Mouse (Mus musculus) heart, embryonic 13.5 days (tissue): Measurements from ENCODE around the gene Tmeff1. TPM values are rescaled to one million over a fixed set of nuclear protein-coding genes. Genes with fewer than 3 reads are reported as not detected.

ENCODE experiments used
- ATAC-seq: fragments of 200-750 bp; cut with Nextera tagmentation; 2 replicates; pipeline ENCODE4 v1.8.0; 2017; ENCODE audit warnings: moderate TSS enrichment; ENCODE audit not compliant: insufficient number of reproducible peaks, low FRiP score, low TSS enrichment; ENCODE audit errors: extremely low read depth
- H3K27ac ChIP-seq: fragments of 300-500 bp; sonication (generic); replicated peaks from 2 replicates; pipeline ENCODE4 v1.5.1; 2015; ENCODE audit warnings: moderate library complexity, mild to moderate bottlenecking, inconsistent platforms
- H3K27me3 ChIP-seq: fragments of 300-500 bp; sonication (generic); replicated peaks from 2 replicates; pipeline ENCODE4 v1.6.1; 2015; ENCODE audit warnings: mild to moderate bottlenecking, inconsistent platforms
- H3K36me3 ChIP-seq: fragments of 300-500 bp; sonication (generic); 2 replicates; pipeline ENCODE4 v1.6.1; 2015; ENCODE audit warnings: mild to moderate bottlenecking, inconsistent platforms
- H3K4me1 ChIP-seq: fragments of 300-500 bp; sonication (generic); 2 replicates; pipeline ENCODE4 v1.6.1; 2015; ENCODE audit warnings: inconsistent platforms
- H3K4me2 ChIP-seq: fragments of 300-500 bp; sonication (generic); 2 replicates; pipeline ENCODE4 v1.6.1; 2015; ENCODE audit warnings: inconsistent platforms, mild to moderate bottlenecking, moderate library complexity
- H3K4me3 ChIP-seq: fragments of 300-500 bp; sonication (generic); 2 replicates; pipeline ENCODE4 v1.5.1; 2015; ENCODE audit warnings: moderate library complexity, mild to moderate bottlenecking, inconsistent platforms
- H3K9ac ChIP-seq: fragments of 300-500 bp; sonication (generic); 2 replicates; pipeline ENCODE4 v1.6.1; 2015; ENCODE audit warnings: inconsistent platforms, mild to moderate bottlenecking, moderate library complexity
- H3K9me3 ChIP-seq: fragments of 300-500 bp; sonication (generic); 2 replicates; pipeline ENCODE4 v1.6.1; 2016; ENCODE audit warnings: inconsistent platforms
- WGBS: fragments of 180-500 bp; shearing (Covaris S2); methylation state at CpG from one replicate; pipeline ENCODE4 v1.1.7; 2015; ENCODE audit warnings: mixed read lengths; 5-methylcytosine and 5-hydroxymethylcytosine counted together
- polyA plus RNA-seq: library from polyadenylated mRNA; unstranded; fragments of >200 nt; fragmentation: Nextera tagmentation; extraction: Ambion mirVana; gene quantifications from 2 replicates; pipeline ENCODE4 v1.2.1, GENCODE M21; 2015

The Tmeff1 gene
- polyA plus RNA-seq, 1 experiment from 2014 or later = 30.7 TPM

DNA sequence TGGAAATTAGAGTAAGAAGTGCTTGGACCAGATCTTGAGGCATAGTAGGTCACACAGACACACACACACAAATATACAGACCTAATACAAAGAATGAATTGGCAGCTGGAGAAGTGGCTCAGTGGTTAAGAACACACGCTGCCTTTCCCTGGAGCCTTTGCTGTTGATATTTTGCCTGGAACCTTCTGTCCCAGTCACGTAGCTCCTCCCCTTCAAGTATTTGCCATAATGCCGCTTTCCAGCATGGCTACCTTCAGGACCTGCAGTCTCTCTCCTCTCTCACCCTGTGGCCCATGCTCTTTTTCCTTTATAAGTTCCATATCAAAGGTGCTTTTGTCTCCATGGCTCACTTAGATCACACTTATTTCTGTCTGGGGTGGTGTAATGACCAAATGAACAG lies 6.4 kb downstream of the Tmeff1 start:
- H3K36me3 ChIP-seq = peaks cover 3% of the 10 kb centered on the region; the same call in 1 of the 2 replicates
- no peaks in the 10 kb centered on the region for H3K27me3 ChIP-seq
- WGBS = 86% methylated on average over 3 of the region's 3 CpGs
- H3K4me1 ChIP-seq = peaks cover 17% of the 10 kb centered on the region
- 0 out of 2 replicates have a peak, but pooled peaks cover 6% of the 10 kb centered on the region for H3K9me3 ChIP-seq
- H3K9ac ChIP-seq = no peak overlapping the region
- no peak overlapping the region for H3K4me2 ChIP-seq
- no peak for ATAC-seq
- no peak overlapping the region for H3K4me3 ChIP-seq
- H3K27ac ChIP-seq = no peak overlapping the region

DNA sequence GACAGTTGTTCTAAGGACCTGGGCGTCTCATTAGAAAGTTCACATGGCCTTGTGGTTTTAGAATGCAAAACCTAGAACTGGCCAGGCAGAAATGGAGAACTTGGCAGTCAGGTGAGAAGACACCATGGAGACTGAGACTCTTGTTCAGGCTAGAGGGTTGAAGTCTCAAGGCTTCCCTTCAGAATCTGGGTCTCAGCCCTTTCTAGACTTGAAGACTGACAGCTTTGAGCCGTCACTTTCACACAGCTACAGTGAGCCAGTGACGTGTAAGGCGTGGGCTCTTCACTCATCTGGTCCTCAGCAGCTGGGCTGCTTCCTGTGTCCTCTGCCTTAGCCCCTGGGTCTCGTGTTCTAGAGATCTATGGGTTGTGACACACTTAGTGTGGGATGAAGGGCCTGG lies 7.4 kb downstream of the Tmeff1 start:
- peaks cover 3% of the 10 kb centered on the region; the same call in 1 of the 2 replicates for H3K36me3 ChIP-seq
- 0 out of 2 replicates have a peak, but pooled peaks cover 6% of the 10 kb centered on the region for H3K9me3 ChIP-seq
- H3K27ac ChIP-seq = no peak overlapping the region
- H3K9ac ChIP-seq = no peak overlapping the region
- no peak overlapping the region for H3K4me3 ChIP-seq
- H3K4me1 ChIP-seq = peaks cover 17% of the 10 kb centered on the region
- no peak overlapping the region for H3K4me2 ChIP-seq
- no peak for ATAC-seq
- no peaks in the 10 kb centered on the region for H3K27me3 ChIP-seq
- WGBS = 34% methylated on average over 5 of the region's 5 CpGs

DNA sequence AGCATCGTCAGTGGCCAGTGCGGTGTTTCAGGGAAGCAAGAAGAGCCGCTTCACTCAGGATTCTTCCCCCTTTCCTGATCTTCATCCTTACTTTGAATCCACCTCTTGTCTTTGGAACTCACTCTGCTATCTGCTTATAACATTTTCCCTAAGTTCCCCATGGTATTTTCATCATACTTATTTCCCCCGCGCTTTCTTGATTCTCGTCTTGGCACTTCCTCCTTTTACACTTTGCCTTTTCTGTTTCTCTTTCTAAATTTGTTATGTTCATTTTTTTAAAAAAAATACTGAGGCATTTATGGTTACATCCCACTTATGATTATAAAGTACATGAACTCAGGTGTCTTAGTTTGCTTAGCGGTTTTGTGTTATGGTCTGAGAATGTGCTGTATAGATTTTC lies 7.9 kb downstream of the Tmeff1 start:
- Histone ChIP-seq H3K27ac (no peak overlapping the region), H3K36me3 (no peaks in the 10 kb centered on the region), H3K9me3 (0 out of 2 replicates have a peak, but pooled peaks cover under 1% of the 10 kb centered on the region), H3K4me1 (peaks cover 20% of the 10 kb centered on the region), H3K27me3 (no peaks in the 10 kb centered on the region), H3K4me3 (no peak overlapping the region), H3K9ac (no peak overlapping the region), H3K4me2 (no peak overlapping the region)
- no peak for ATAC-seq
- WGBS = 90% methylated on average over 7 of the region's 7 CpGs

DNA sequence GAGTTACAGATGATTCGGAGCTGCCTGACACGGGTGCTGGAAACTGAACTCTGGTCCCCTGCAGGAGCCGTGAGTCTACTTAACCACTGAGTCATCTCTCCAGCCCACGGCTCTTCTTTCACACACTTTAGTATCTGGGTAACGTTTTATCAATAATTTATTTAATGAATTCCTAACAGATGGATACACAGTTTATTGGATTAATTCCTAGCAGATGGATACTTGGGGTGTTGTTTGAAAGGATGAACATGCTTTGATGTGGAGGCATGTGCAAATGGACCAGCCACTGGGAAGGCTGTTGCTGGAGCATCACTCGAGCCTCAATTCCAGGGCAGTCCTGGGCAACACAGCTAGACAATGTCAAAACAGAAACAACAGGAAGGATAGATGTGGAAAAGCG lies 11.1 kb downstream of the Tmeff1 start:
- WGBS = 89% methylated on average over 7 of the region's 7 CpGs
- no peaks in the 10 kb centered on the region for H3K9me3 ChIP-seq
- no peak overlapping the region for H3K27ac ChIP-seq
- no peak overlapping the region for H3K9ac ChIP-seq
- peaks cover 18% of the 10 kb centered on the region for H3K4me1 ChIP-seq
- no peaks in the 10 kb centered on the region for H3K36me3 ChIP-seq
- no peak overlapping the region for H3K4me3 ChIP-seq
- no peak overlapping the region for H3K4me2 ChIP-seq
- no peaks in the 10 kb centered on the region for H3K27me3 ChIP-seq
- no peak for ATAC-seq

DNA sequence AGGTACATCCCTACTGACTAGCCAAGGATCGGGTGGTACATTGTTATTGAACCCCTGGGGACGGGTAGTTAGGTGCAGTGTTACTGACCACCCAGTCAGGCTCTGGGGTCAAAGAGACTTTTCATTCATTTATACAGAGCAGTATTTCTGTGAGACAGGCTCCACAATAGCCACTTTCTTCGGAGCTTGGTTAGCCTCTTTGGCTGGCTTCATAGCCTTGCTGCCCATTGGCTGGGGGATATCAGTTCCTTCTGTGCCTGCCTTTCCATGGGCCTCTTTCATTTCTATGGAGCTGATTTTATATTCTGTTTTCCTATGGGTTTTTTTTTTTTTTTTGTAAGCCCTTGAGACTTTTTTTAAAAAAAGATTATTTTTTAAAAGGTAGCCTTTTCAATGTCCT lies 20.7 kb downstream of the Tmeff1 start:
- no peak overlapping the region for H3K9ac ChIP-seq
- no peaks in the 10 kb centered on the region for H3K27me3 ChIP-seq
- H3K36me3 ChIP-seq = peaks cover 41% of the 10 kb centered on the region
- 0 out of 2 replicates have a peak, but pooled peaks cover 3% of the 10 kb centered on the region for H3K4me1 ChIP-seq
- H3K4me2 ChIP-seq = no peak overlapping the region
- no peak overlapping the region for H3K4me3 ChIP-seq
- H3K9me3 ChIP-seq = no peaks in the 10 kb centered on the region
- no peak overlapping the region for H3K27ac ChIP-seq
- ATAC-seq = no peak
- WGBS = 78% methylated on average over 3 of the region's 3 CpGs

DNA sequence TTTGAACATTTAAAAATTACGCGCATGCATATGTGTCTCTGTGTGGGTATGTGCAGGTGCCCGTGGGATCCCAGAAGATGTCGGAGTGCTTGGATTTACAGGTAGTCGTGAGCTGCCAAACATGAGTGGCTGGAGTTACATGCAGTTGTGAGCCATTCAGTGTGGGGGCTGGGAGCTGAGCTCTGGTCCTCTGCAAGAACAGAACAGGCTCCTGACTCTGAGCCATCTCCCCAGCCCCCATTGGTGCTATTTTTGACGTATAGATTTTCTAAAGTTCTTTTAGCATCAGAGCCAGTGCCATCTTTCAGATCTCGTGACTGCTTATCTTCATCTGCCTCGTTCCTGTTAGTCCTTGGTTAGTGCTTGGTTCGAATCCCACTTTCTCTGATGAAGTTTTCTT lies 24.5 kb downstream of the Tmeff1 start:
- no peak for ATAC-seq

DNA sequence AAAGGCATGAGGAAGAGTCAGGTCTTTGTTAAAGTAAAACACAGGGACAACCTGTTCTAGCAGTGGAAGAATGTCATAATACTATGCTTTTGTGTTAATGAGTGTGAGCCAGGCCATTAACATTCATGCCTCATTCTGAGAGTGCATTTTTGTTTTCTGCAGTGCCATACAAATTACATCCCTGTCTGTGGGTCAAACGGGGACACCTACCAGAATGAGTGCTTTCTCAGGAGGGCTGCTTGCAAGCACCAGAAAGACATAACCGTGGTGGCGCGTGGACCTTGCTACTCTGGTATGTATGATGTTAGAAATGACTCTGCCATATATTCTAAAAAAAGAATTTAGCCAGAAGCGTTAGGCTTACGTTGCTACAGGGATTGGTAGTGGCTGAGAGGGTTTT lies 25.3 kb downstream of the Tmeff1 start:
- no peak for ATAC-seq
- H3K27ac ChIP-seq = no peak overlapping the region
- no peak overlapping the region for H3K9ac ChIP-seq
- H3K4me3 ChIP-seq = no peak overlapping the region
- WGBS = 62% methylated on average over 6 of the region's 6 CpGs
- no peaks in the 10 kb centered on the region for H3K27me3 ChIP-seq
- 0 out of 2 replicates have a peak, but pooled peaks cover 7% of the 10 kb centered on the region for H3K4me1 ChIP-seq
- H3K4me2 ChIP-seq = no peak overlapping the region
- no peaks in the 10 kb centered on the region for H3K9me3 ChIP-seq
- H3K36me3 ChIP-seq = peaks cover 56% of the 10 kb centered on the region

More for the DNA sequence above, 24.5 kb downstream of the Tmeff1 start:
- Histone ChIP-seq H3K4me1 (0 out of 2 replicates have a peak, but pooled peaks cover 7% of the 10 kb centered on the region), H3K27me3 (no peaks in the 10 kb centered on the region), H3K4me2 (no peak overlapping the region), H3K9ac (no peak overlapping the region), H3K9me3 (no peaks in the 10 kb centered on the region), H3K36me3 (peaks cover 59% of the 10 kb centered on the region), H3K27ac (no peak overlapping the region), H3K4me3 (no peak overlapping the region)
- 75% methylated on average over 9 of the region's 9 CpGs for WGBS

DNA sequence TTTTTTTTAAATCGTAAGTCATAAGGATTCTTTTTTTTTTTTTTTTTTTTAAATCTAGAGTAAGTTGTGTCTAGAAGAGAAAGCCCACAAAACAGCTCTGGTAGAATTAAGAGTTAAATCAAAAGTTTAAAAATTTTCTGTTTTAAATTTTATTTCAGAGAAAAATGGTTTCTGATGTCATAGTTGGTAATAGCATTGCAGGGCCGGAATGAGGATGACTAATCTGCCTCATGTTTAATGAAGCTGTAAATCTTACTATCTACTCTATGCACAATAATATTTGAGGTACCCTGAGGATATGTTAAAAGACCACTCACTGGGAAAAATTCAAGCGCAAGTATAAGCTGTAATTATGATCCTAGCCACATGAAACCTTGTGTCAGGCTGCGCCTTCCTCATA lies 30.5 kb downstream of the Tmeff1 start:
- H3K27me3 ChIP-seq = no peaks in the 10 kb centered on the region
- ATAC-seq = no peak
- no peak overlapping the region for H3K4me3 ChIP-seq
- H3K9me3 ChIP-seq = no peaks in the 10 kb centered on the region
- no peak overlapping the region for H3K4me2 ChIP-seq
- H3K4me1 ChIP-seq = peaks cover 12% of the 10 kb centered on the region
- H3K27ac ChIP-seq = no peak overlapping the region
- 91% methylated on average over 4 of the region's 4 CpGs for WGBS
- H3K36me3 ChIP-seq = peaks cover 44% of the 10 kb centered on the region
- no peak overlapping the region for H3K9ac ChIP-seq

DNA sequence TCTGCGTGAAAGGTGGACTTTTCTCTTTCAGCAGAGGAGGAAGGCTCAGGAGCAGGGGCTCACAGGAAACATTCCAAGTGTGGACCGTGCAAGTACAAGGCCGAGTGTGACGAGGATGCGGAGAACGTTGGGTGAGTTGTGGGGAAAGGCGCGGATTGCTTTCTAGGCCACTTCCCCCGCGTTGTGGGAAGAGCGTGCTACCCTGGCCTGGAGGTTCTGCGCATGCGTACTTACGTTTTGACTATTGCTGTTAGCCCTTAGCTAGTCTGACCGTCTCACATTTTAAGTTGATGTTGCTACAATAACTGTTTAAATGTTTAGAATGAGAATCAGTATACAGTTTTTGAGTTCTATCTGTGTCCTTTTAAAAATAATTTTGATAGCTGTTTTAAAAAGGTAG lies 32.2 kb downstream of the Tmeff1 start:
- Histone ChIP-seq H3K4me2 (no peak overlapping the region), H3K4me1 (peaks cover 12% of the 10 kb centered on the region), H3K9ac (no peak overlapping the region), H3K27ac (no peak overlapping the region), H3K36me3 (peaks cover 42% of the 10 kb centered on the region), H3K9me3 (no peaks in the 10 kb centered on the region), H3K27me3 (no peaks in the 10 kb centered on the region), H3K4me3 (no peak overlapping the region)
- 95% methylated on average over 15 of the region's 15 CpGs for WGBS
- ATAC-seq = no peak

DNA sequence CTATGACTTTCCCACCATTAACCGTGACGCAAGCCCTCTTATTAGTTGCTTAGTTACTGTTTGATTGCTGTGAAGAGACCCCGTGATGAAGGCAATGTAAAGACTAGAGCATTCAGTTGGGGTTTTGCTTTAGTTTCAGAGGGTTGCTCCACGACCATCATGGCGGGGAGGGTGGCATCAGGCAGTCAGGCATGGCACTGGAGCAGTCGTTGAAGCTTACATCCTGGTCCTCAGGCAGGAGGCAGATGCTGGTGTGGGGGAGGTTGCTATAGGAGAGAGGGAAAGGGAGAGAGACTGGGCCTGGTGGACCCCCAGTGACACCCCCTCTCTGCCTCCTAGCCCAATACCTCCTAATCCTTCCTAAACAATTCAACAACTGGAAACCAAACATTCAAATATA lies 35.1 kb downstream of the Tmeff1 start:
- Histone ChIP-seq H3K4me2 (no peak overlapping the region), H3K4me3 (no peak overlapping the region), H3K36me3 (peaks cover 41% of the 10 kb centered on the region), H3K9ac (no peak overlapping the region), H3K9me3 (no peaks in the 10 kb centered on the region), H3K27me3 (no peaks in the 10 kb centered on the region), H3K4me1 (peaks cover 8% of the 10 kb centered on the region), H3K27ac (no peak overlapping the region)
- WGBS = 82% methylated on average over 6 of the region's 6 CpGs
- no peak for ATAC-seq

DNA sequence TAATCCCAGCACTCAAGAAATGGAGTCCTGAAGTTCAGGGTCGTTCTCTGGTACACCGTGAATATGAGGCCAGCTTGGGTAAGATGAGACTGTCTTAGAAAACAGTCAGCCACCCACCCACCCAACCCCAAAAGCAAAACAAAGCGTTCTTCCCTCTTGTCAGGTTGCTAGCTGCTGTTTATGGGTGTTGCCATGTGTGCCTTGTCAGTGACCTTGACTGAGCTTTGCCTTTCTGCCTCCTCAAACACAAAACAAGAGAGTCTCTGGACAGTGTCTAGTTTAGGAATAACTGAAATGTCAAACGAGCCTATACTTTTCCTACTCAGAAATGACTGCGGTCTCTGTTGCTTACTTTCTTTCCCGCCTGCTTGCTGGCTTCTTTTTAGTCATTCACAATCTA lies 37.3 kb downstream of the Tmeff1 start:
- Histone ChIP-seq H3K9me3 (no peaks in the 10 kb centered on the region), H3K36me3 (peaks cover 52% of the 10 kb centered on the region), H3K4me2 (no peak overlapping the region), H3K4me3 (no peak overlapping the region), H3K27ac (no peak overlapping the region), H3K27me3 (no peaks in the 10 kb centered on the region), H3K4me1 (no peaks in the 10 kb centered on the region), H3K9ac (no peak overlapping the region)
- 79% methylated on average over 6 of the region's 6 CpGs for WGBS
- no peak for ATAC-seq

DNA sequence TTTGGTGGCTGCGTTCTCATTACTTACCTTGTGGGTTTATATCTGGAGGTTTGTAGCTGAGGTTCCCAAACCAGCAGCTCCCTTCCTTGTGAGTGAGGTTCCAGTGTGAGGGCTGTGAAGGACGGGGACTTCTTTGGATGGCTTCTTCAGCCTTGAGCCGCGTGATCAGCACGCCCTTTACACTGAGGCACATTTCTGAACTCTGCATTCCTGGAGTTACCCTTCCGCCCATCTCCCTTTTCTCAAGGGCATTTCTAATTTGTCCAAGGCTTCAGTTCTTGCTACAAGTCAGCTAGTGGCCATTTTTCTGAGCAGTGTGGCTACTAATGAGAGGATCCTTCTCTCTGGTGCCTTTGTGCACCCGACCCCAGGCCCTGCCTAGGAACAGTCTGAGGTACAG lies 38.0 kb downstream of the Tmeff1 start:
- Histone ChIP-seq H3K27me3 (no peaks in the 10 kb centered on the region), H3K36me3 (peaks cover 57% of the 10 kb centered on the region), H3K4me2 (no peak overlapping the region), H3K9ac (no peak overlapping the region), H3K4me1 (no peaks in the 10 kb centered on the region), H3K4me3 (no peak overlapping the region), H3K27ac (no peak overlapping the region), H3K9me3 (no peaks in the 10 kb centered on the region)
- WGBS = 83% methylated on average over 7 of the region's 7 CpGs
- no peak for ATAC-seq
